Mouse (Mus musculus): ENCODE measurements around the gene Isoc2a.

Gene Isoc2a

GRCm38 (mm10) chr7:4919971-4920370, 43.0 kb downstream of the Isoc2a start:
- DNase-seq, result no peak

GRCm38 (mm10) chr7:4920496-4920895, 43.5 kb downstream of the Isoc2a start:
- DNase-seq, result no peak

DNA sequence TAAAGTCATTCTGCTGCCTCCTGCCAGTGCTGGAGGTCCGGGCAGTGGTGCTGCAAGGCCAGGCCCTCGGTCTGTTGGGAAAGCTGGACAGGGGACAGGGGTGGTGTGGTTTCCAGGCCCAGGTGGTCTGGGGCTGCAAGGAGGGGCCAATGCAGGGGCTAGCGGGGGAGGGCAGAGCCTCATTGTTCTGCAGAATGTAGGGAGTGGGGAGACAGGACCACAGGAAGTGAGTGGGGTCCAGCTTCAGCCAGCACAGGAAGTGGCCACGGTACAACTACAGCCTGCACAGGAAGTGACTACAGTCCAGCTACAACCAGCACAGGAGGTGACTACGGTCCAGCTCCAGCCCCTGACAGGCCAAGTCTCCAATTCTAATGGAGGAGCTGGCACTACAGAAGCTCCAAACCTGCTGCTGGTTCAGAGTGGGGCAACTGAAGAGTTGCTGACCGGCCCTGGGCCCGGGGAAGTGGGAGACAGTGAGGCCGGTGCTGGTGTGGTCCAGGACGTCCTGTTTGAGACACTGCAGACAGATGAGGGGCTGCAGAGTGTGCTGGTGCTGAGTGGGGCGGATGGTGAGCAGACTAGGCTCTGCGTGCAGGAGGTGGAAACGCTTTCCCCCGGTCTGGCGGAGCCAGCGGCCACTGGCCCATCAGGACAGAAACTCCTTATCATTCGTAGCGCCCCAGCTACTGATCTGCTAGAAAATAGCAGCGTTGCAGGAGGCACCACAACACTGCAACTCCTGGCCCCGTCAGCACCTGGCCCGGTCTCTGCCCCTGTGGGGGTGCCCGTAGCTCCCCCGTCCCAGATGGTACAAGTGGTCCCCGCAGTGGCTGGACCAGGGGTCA, 44.2 kb downstream of the Isoc2a start:
- DNase-seq, result no peak

DNA sequence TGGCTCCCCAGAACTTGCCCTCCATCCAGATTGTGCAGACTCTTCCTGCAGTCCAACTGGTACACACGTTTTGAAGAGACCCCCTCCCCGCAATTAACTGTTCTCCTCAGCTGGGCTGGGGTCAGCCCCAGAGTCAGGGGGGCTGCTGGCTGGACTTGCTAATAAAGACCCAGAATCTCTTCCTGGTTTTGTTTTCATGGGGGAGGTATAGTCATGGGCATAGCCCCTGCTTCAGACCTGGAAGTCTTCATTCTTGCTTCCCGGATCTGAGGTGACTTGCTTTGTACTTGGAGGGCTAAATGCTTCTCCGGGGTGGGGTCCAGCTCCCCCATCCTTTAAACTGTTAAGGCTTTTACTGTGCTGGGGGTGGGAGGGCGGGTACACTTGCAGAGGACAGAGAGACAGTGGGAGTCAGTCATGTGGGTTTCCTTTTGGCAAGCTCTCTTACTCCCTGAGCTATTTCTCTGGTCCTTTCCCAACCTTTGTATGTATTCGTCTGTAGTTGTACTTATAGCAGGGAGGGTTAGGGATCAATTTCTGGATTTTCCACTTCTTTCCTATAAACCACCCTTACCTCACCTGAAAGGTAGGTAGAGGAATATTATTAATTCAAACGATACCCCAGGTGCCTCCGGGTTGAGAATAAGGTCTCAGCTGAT, 45.0 kb downstream of the Isoc2a start, which contains the start of gene Nat14:
Gene Nat14, plus strand, starts transcription at position 205 of the 659 bp plus-strand sequence.
- no peak for DNase-seq

DNA sequence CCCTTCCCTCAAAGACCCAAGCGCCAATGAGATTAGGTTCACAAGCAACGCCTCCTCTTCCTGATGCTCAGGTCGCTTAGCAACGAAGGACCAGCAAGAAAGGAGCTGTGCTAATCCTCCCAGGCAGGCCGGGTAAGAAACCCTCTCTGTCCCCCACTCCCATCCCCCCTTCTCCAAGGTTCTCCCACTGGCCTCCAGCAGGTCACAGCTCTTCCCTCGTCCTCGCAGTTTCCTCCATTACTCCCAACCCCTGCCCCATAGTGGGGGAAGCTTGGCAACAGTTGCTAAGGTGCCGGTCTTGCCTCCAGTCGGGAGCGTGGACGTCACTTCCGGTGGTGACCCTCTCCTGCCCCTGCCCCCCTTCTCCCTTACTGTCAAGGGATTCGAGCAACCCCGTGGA, 45.6 kb downstream of the Isoc2a start:
- DNase-seq, result peak; percentile 59

DNA sequence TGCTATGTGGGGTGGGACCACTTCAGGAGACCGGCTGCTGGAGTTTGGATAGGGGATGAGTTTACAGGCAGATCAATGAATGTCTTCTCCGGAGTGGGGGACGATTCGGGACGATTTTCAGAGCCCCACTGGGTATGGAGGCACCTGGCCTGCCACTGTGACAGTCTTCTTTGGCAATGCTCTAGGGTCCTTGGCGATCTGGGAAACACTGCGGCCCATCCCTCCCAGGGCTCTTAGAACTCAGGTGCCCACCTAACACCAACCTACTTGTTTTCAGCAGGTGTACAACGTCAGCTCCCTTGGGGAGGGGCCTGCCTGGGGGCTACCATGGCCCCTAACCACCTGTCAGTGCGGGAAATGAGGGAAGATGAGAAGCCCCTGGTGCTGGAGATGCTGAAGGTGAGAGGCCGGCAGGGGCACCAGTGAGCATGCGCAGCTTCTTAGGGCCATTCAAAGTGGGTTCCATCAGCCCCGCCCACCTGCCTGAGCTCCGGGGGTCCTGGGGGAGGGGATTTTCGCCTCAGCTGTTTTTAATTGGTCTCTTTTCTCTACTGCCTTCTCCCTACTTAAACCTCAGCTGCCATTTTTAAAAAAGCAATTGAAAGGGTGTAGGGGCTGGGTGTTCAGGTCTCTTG, 46.1 kb downstream of the Isoc2a start:
- no peak for DNase-seq

- DNase-seq, result peak; percentile 41
Measured at GRCm38 (mm10) chr7:4923586-4924364, 46.8 kb downstream of the Isoc2a start.

DNA sequence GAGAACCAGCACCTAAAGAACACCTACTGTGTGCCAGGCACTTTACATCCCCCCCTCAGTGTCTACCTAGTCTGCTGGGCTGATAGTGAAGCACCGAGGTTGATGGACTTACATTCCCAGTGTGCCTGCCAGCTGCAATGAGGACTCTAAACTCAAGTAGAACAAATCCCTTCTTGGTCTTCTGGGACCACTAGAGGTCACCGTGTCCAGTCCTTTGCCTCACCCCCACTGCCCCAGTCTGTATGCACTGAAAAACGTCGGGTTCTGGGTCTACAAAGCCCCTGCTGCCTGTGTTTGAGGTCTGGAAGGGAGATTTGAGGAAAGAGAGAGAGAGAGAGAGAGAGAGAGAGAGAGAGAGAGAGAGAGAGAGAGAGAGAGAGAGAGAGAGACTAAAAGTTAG, 47.5 kb downstream of the Isoc2a start:
- no peak for DNase-seq

DNA sequence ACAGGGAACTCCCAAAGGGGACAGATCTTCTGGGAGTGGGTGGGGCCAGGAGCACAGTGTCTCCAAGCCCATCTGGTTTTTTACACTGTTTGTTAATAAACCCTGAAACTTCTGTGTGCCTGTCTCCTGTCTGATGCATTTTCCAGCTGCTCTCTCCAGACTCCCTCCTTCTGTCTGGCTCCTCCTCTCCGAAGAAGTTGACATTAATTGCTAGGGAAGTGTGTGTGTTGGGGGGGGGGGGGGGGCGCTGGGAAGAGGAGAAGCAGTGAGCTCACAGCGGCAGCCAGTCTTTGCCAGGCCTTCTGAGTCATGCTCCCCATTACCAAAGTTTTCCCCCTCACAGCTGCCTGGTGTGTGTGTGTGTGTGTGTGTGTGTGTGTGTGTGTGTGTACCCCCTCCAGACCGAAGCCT, 47.9 kb downstream of the Isoc2a start:
- peak; percentile 50 for DNase-seq

DNA sequence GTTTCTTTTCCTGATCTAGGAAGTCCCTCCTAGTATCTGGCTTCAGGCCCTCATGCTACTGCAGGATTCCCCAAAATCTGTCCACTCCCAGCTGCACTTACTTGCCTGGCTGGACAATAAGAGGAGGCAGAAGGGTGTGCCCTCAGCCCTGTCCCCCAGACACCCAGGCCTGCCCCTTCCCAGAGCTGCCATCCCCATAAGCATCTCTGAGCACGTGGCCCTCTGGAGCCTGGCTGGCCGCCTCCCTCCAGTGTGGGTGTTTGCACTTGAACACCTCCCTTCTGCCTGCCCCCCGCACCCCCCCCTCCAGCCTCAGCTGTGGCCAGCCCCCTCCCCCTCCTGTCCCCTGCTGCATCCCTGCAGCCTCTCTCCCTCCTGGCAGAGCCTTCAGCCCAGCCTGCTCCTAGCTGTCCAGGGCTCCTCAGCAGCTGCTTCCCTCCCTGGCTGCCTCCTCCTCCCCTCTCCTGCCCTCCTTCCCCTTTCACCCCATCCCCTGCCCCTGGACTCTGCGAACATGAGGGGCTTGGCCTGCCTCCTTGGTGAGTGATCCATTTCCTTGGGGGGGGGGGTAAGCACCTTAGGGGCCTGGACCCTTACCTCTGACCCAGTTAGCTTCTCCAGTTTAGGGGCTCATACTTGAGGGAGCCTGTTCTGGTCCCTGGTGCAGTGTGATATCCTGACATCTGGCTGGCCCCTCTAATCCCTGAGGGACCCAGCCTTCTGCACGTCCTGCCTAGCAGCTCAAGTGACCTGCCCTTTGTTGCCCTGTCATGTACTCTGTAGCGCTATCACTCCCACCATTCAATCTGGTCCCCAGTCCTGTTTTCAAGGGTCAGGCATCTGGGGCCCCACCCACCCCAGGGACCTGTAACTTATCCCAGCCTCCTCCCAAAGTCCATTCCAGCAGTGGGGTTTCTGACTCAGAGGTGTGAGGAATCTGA, 48.8 kb downstream of the Isoc2a start, which contains the start of gene Ssc5d:
Gene Ssc5d, plus strand, starts transcription at position 345 of the 941 bp plus-strand sequence.
- DNase-seq, result peak; percentile 51

GRCm38 (mm10) chr7:4926849-4927248, 49.9 kb downstream of the Isoc2a start:
- no peak for DNase-seq

DNA sequence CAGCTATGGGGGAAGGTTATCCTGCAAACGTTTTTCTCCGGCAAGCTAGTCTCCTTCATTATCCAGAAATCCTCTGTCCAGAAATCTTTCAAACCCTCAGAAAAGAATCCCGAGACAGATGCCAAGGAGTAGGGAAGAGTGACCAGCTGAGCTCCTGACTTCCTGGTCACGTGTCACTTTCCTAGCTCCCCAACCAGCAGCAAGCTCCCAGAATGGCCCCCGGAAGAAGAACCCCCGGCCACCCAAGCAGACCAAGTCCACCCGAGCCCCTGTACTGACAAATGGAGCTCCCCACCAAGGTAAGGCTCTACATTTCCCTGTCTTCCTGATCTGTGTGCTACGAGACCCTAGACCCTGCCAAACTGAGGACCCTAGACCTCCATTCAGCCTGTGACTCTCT, 50.8 kb downstream of the Isoc2a start:
- DNase-seq, result no peak

- no peak for DNase-seq
Measured at GRCm38 (mm10) chr7:4928323-4928722, 51.4 kb downstream of the Isoc2a start.

DNA sequence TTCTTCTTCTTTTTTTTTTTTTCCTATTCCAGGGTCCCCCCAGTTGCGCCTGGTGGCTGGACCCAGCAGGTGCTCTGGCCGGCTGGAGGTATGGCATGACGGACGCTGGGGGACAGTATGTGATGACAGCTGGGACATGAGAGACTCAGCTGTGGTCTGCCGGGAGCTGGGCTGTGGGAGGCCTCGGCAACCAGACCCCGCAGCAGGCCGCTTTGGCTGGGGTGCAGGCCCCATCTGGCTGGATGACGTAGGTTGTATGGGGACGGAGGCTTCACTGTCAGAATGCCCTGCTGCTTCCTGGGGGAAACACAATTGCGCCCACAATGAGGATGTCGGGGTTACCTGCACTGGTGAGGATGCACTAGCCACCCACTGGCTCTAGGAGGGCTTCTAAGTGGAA, 56.1 kb downstream of the Isoc2a start:
- DNase-seq, result no peak

DNA sequence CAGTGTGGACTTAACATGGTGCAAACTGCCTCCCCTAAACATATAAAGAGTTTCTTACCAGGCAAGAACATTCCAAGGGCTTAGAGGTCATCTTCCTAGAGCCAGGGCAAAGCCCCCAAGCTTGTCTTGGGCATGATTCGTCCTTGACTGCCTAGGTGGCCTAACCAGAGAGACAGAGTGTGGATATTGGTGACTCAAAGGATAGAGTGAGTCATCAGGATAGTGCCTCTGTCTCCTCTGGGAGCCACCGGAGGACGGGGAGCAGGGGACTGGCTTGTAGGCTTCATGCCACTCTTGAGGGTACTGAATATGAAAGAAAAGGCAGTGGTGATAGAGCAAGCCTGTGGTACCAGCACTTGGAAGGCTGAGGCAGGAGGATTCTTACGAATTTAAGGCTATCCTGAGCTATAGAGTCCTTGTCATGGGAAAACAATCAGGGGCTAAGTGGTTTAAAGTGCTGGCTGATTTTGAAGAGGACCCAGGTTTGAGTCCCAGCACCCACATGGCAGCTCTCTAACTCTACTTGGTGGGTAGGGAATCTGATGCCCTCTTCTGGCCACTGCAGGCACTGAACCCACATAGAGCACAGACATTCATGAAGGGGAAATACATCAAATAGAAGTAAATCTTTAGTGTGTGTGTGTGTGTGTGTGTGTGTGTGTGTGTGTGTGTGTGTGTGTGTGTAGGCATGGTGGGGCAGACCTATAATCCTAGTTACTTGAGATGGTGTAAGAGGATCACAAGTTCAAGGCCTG, 57.4 kb downstream of the Isoc2a start:
- DNase-seq, result no peak

- no peak for DNase-seq
Measured at GRCm38 (mm10) chr7:4936832-4937231, 59.9 kb downstream of the Isoc2a start.

GRCm38 (mm10) chr7:4937392-4937791, 60.4 kb downstream of the Isoc2a start:
- DNase-seq, result no peak

GRCm38 (mm10) chr7:4938456-4938855, 61.5 kb downstream of the Isoc2a start:
- peak; percentile 87 for DNase-seq

DNA sequence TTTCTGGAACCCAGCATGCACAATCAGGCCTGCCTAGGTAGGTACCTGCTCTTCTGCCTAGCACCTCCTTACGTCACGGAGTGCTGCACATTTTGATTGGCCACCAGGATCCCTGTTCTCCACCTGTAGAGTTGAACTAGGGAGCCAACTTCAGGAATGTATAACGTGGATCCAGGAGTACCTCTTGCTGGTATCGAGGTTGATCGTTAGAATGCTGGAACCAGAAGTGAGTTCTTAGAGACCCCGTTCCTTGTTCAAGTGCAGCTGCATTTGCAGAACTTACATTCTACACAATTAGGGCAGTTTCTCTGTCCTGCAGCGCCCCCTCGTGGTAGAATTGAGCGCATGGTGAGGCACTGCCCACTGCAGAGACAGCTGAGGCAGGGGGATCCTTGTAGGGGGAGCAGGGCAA, 63.1 kb downstream of the Isoc2a start:
- peak; percentile 89 for DNase-seq

DNA sequence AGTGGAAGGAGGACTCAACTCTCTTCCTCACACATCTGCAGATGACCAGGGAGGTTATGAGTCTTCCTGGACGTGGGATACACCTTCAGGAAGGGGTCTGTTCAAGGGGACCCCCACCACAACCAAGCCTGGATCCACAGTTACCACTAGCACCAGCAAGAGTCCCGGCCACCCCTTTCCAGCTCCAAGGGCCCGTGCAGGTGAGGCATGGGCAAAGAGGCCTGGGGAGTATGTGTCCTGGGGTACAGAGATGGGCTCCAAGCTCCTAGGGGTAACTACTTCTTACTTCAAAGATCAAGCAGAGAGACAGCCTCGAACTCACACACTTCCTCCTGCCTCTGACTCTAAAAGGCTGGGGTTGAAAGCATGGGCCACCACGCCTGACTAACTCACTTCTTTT, 65.7 kb downstream of the Isoc2a start:
- no peak for DNase-seq
